In genomic region chr7:31115587-31116043, GRCm38 (mm10) we compare ENCODE assay signal across 8 mouse cellular contexts. TPM values are rescaled to one million over a fixed set of nuclear protein-coding genes. Genes with fewer than 3 reads are reported as not detected.
A peak's percentile ranks its signal among the peaks of the same experiment; 100 is the strongest.
DNase-seq lines count a peak whose midpoint lies in the region; ATAC-seq lines count a peak whose summit lies in the region.

No protein-coding gene starts in this region.

- peak overlapping the region; percentile 44 for H3K4me2 ChIP-seq in heart, embryonic 12.5 days

- peaks cover 39% of the 10 kb centered on the region for H3K4me1 ChIP-seq in heart, embryonic 12.5 days (replicated peaks)

- peak overlapping the region; percentile 74 for H3K27ac ChIP-seq in heart, embryonic 12.5 days (ENCODE audit: poor library complexity, severe bottlenecking)

- no peaks in the 10 kb centered on the region for H3K9me3 ChIP-seq in heart, embryonic 12.5 days (replicated peaks)

- peak; percentile 82 for ATAC-seq in heart, embryonic 12.5 days (ENCODE audit: insufficient number of reproducible peaks, low FRiP score)

- peak; percentile 34 for DNase-seq in retina, postnatal 1 day
- no peak for DNase-seq in retina, embryonic 14.5 days (ENCODE audit: low spot score)
- DNase-seq in cerebellum, postnatal 36 days = peak; percentile 69 to 73
- DNase-seq in kidney, postnatal 14 days = peak; percentile 91
- peak; percentile 66 for DNase-seq in lung, postnatal 25 days (ENCODE audit: low spot score)
- no peak for DNase-seq in frontal cortex, postnatal 36 days (ENCODE audit: low spot score in 2 of 2)
- no peak for DNase-seq in thymus, postnatal 36 days

- no peak overlapping the region for H3K4me3 ChIP-seq in heart, embryonic 12.5 days

- 0 out of 2 replicates have a peak, but pooled peaks cover 6% of the 10 kb centered on the region for H3K27me3 ChIP-seq in heart, embryonic 12.5 days (replicated peaks)

- no peak overlapping the region for H3K9ac ChIP-seq in heart, embryonic 12.5 days

- WGBS in heart, embryonic 12.5 days = 11% methylated on average over 17 of the region's 17 CpGs

- no peaks in the 10 kb centered on the region for H3K36me3 ChIP-seq in heart, embryonic 12.5 days

RNA-seq across cellular contexts. Expression of gene Hpn, which starts 0.5 kb away (rescaled TPM):
- 1.9 and 2.0 TPM in 2 replicates for polyA plus RNA-seq in heart, embryonic 12.5 days (2016; fragmentation: Nextera tagmentation; extraction: Ambion mirVana)

RNA-seq across cellular contexts. Expression of gene Scn1b, which starts 11.2 kb away (rescaled TPM):
- polyA plus RNA-seq in heart, embryonic 12.5 days (2016; fragmentation: Nextera tagmentation; extraction: Ambion mirVana) = 5.3 and 5.7 TPM in 2 replicates

RNA-seq across cellular contexts. Expression of gene Fxyd3, which starts 39.1 kb away (rescaled TPM):
- polyA plus RNA-seq in heart, embryonic 12.5 days (2016; fragmentation: Nextera tagmentation; extraction: Ambion mirVana) = 0.15 and 0.23 TPM in 2 replicates

RNA-seq across cellular contexts. Expression of gene Gramd1a, which starts 40.1 kb away (rescaled TPM):
- polyA plus RNA-seq in heart, embryonic 12.5 days (2016; fragmentation: Nextera tagmentation; extraction: Ambion mirVana) = 63.4 and 64.6 TPM in 2 replicates

RNA-seq across cellular contexts. Expression of gene Lgi4, which starts 56.5 kb away (rescaled TPM):
- polyA plus RNA-seq in heart, embryonic 12.5 days (2016; fragmentation: Nextera tagmentation; extraction: Ambion mirVana) = 0.14 TPM in 1 of 2 replicates, not detected in the other

Comparison
In these comparisons a context has a peak if more than half of its experiments do, and no peak if none do; other contexts are left out.
1. DNase-seq: peak in retina, postnatal 1 day (single experiment), cerebellum, postnatal 36 days (2 of 2), kidney, postnatal 14 days (single experiment) and lung, postnatal 25 days (single experiment); none in retina, embryonic 14.5 days (single experiment), frontal cortex, postnatal 36 days (0 of 2) and thymus, postnatal 36 days (0 of 2).